Mouse (Mus musculus): ENCODE measurements around the gene Smug1. TPM values are rescaled to one million over a fixed set of nuclear protein-coding genes. Genes with fewer than 3 reads are reported as not detected.

Smug1 gene
- total RNA-seq, 1 experiment from 2014 or later, result 19.9 TPM

GRCm38 (mm10) chr15:103177611-103178041, 10.7 kb upstream of the Smug1 start:
- no peak for DNase-seq

GRCm38 (mm10) chr15:103176874-103177421, 10.1 kb upstream of the Smug1 start:
- peak; percentile 92 for DNase-seq

- no peak for DNase-seq
These were observed 6.4 kb upstream of the Smug1 start for GRCm38 (mm10) chr15:103173251-103173650.

GRCm38 (mm10) chr15:103172537-103172936, 5.6 kb upstream of the Smug1 start:
- peak; percentile 71 for DNase-seq

- peak; percentile 66 for DNase-seq
These were observed 4.4 kb upstream of the Smug1 start for GRCm38 (mm10) chr15:103171276-103171675.

- no peak for DNase-seq
These were observed 3.4 kb upstream of the Smug1 start for GRCm38 (mm10) chr15:103170316-103170679.

GRCm38 (mm10) chr15:103169612-103170315, 2.9 kb upstream of the Smug1 start:
- no peak for DNase-seq

GRCm38 (mm10) chr15:103168801-103169611, 2.1 kb upstream of the Smug1 start:
- DNase-seq, result peak; percentile 25

GRCm38 (mm10) chr15:103167786-103168185, 894 bp upstream of the Smug1 start:
- no peak for DNase-seq

- no peak for DNase-seq
These were observed 968 bp downstream of the Smug1 start for GRCm38 (mm10) chr15:103165924-103166323.

- DNase-seq, result peak; percentile 89
These were observed 1.5 kb downstream of the Smug1 start for GRCm38 (mm10) chr15:103165379-103165778.

GRCm38 (mm10) chr15:103163182-103163919, 3.5 kb downstream of the Smug1 start:
- DNase-seq, result peak; percentile 86

- no peak for DNase-seq
These were observed 9.3 kb downstream of the Smug1 start for GRCm38 (mm10) chr15:103157585-103157984.

GRCm38 (mm10) chr15:103156890-103157289, 10.0 kb downstream of the Smug1 start:
- no peak for DNase-seq

GRCm38 (mm10) chr15:103155366-103156321, 11.2 kb downstream of the Smug1 start:
- DNase-seq, result no peak

- DNase-seq, result no peak
These were observed 13.8 kb downstream of the Smug1 start for GRCm38 (mm10) chr15:103152890-103153610.

- DNase-seq, result no peak
These were observed 14.5 kb downstream of the Smug1 start for GRCm38 (mm10) chr15:103152371-103152770.

- DNase-seq, result no peak
These were observed 19.1 kb downstream of the Smug1 start for GRCm38 (mm10) chr15:103147779-103148178.

- no peak for DNase-seq
These were observed 19.5 kb downstream of the Smug1 start for GRCm38 (mm10) chr15:103147422-103147690.

- DNase-seq, result peak; percentile 51
These were observed 20.1 kb downstream of the Smug1 start for GRCm38 (mm10) chr15:103146627-103147421.

Measured in adrenal gland, postnatal 25 days (tissue).